Mouse (Mus musculus) cerebellum, adult 9-10 months (tissue): ENCODE data around the gene Ablim1.

Experiments used
- DNase-seq: peaks from one replicate; pipeline ENCODE4 v3.0.0; 2022

Gene Ablim1

DNA sequence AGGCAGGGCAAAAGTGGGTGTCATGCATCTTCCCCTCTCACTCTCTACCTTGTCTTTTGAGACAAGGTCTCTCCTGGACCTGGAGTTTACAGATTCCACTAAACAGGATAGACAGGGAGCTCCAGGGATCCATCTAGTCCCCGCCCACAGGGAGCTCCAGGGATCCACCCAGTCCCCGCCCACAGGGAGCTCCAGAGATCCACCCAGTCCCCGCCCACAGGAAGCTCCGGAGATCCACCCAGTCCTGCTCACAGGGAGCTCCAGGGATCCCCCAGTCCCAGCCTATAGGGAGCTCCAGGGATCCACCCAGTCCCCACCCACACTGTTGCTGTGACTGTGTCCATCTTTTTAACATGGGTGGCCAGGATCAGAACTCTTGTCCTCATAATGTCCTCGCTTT, 16.7 kb downstream of the Ablim1 start:
- no peak for DNase-seq

DNA sequence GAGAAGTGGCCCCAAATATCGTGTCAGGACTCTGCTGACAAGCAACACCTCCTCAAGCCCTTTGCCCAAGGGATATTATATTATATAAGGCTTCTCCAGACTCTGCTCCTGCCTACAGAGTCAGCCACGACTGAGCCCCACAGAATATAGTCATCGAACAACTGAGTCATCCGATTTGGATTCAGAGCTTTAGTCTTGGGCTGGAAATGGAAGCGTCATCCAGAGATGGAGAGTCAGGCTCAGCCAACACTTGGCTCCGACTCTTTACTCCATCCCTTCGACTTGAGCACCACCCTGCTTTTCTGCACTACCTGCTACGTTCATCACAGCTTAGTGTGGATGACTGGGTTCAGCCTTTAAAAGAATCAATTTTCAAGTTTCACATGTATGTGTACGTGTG, 17.3 kb downstream of the Ablim1 start:
- no peak for DNase-seq

GRCm38 (mm10) chr19:57296539-57296938, 18.2 kb downstream of the Ablim1 start:
- DNase-seq: peak; percentile 82

GRCm38 (mm10) chr19:57295521-57295920, 19.2 kb downstream of the Ablim1 start:
- no peak for DNase-seq

DNA sequence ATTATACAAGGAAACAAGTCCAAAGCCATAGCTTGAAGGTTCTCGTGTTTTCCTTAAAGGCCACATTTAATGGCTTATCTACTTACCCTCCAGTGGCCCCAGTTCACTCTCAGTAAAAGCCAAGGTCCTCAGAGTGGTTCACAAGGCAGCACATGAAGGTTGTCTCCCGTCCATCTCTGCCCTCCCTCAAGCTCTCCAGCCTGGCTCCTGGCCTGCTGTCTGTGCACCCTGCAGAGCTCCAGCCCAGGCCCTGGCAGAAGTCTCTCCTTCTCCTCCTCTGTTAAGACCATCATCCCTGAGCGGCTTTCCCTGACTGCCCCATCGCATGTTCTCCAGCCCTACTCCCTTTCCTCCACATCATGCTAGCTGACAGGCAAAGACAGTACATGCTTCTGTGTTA, 20.4 kb downstream of the Ablim1 start:
- DNase-seq: no peak

DNA sequence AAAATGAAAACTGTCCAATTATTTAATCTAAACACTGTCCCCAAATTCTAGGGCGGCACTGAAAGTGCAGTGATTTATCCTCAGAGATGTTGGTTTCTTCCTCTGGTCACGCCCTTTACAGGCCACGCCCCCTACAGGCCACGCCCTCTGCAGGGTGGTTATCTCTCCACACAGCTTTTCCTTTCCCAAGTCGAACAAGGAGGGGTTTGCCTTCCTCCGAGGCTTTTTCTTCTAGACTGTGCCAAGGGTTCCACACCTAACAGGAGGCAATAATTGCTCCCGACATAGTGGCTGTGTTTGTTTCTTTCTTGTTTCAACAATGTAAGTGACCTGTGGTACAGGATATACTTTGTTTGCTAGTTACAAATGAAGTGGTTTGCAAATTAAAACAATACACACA, 21.0 kb downstream of the Ablim1 start:
- no peak for DNase-seq

GRCm38 (mm10) chr19:57283310-57283709, 31.4 kb downstream of the Ablim1 start:
- DNase-seq: no peak

DNA sequence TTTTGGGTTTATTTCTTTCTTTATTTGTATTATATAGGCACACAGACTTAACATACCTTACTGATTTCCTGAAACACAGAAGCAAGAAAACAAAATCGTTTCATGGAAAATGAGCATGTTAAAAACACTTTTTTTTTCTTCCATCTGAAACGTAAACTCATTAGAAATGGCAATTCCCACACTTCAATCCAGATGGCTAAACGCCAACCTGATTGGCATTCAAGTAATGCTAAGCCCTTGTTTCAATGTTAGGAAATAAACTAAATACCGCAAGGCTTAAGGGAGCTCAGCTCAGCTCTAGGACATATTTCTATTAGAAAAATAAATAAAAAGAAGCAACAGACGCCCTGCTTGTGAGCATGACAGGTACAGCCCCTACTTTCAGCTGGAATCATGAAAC, 32.1 kb downstream of the Ablim1 start:
- DNase-seq: no peak

GRCm38 (mm10) chr19:57279666-57280065, 35.1 kb downstream of the Ablim1 start:
- no peak for DNase-seq

DNA sequence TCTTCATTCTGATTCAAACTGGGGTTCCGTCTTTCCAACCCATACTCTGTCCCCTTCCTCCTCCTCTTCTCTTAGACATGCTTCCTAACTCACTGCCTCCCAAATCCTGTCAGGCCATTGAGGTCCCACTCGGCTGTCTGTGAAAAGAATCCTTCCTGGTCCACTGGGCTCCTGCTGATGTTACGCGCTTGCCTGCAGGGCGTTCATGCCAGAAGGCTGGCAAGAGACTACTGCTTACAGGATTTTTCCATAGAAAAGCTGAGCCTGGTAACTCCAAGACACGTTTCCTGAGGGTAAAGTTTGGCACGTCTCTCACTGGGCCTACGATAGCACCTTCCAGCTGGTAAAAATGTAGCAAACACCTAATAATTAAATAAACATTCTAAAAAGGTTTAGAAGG, 36.5 kb downstream of the Ablim1 start:
- DNase-seq: no peak

DNA sequence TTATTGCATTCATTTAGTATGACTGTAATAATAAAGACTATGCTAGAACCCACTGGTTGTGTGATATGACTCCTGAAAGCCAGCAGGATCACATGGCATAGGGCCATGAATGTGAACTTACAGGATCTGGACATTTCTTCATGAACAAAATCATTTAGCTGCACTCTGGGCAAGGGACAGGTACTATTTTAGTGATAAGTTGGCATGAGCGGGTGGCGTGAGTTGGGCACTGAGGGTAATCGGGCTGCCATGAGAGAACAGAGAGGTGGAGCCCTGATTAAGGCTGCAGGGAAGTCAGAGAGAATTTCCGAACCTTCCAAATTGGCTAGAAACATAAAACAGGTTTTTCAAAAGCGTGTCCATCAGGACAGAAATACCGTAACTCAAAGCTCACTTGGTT, 37.7 kb downstream of the Ablim1 start:
- DNase-seq: no peak

GRCm38 (mm10) chr19:57275166-57275953, 39.4 kb downstream of the Ablim1 start:
- no peak for DNase-seq

DNA sequence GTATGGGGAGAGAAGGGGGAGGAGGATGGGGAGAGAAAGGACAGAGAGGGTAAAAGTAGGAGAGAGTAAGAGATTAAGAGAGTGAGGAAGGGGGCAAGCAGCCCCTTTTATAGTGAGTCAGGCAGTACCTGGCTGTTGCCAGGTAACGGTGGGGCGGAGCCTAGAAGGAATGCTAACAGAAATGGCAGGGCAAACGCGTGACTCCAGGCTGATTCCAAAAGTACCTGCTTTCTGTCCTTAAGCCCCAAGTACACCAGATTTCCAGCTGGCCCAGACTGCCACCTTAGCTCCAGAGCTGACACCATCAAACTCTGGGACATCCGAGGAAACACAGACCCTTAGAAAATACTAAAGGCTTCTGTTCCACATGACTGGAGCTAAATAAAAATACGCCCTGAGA, 40.0 kb downstream of the Ablim1 start:
- DNase-seq: no peak

GRCm38 (mm10) chr19:57274286-57274685, 40.4 kb downstream of the Ablim1 start:
- DNase-seq: peak; percentile 70

- DNase-seq: peak; percentile 80
These were observed 41.7 kb downstream of the Ablim1 start for GRCm38 (mm10) chr19:57272824-57273613.

DNA sequence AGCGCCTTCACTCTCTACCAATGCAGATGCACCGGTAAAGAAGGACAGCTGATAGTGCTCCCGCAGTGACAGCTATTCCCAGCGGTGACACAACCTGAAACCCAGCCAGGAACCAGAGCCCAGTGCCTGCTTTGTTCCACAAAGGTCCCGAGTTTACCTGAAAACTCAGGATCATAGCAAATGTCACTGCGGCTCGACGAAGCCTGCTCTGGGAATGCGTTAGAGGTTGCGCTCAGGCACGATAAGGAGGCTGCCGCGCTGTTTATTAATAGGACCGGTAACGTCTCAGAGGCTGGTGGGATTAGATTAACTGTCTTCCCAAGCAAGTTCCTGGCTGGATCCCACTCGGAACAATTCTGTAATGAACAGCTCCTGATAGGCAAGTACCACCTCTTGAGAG, 43.0 kb downstream of the Ablim1 start:
- DNase-seq: no peak

- no peak for DNase-seq
These were observed 44.0 kb downstream of the Ablim1 start for GRCm38 (mm10) chr19:57270711-57271110.

DNA sequence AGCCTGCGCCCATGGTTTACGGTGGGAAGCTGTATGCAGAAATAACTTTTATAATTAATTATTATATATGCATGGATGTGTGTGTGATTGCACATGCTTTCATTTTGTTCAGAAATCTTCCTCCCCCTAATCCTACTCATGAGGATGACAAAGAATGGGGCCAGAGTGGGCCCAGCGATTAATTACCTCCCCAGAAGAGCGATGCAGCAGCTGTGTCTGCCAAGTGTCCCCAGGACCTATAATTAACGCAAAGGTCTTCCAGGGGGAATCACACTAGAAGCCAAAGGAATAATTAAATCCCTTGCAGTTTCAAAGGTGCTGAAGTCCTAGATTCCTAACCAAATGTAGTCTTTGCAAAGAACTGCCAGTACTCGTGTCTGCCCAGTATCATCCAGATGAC, 44.9 kb downstream of the Ablim1 start:
- no peak for DNase-seq

- no peak for DNase-seq
These were observed 47.2 kb downstream of the Ablim1 start for GRCm38 (mm10) chr19:57267531-57267930.

- no peak for DNase-seq
These were observed 48.2 kb downstream of the Ablim1 start for GRCm38 (mm10) chr19:57266374-57267085.

GRCm38 (mm10) chr19:57264296-57264947, 50.3 kb downstream of the Ablim1 start:
- DNase-seq: no peak

DNA sequence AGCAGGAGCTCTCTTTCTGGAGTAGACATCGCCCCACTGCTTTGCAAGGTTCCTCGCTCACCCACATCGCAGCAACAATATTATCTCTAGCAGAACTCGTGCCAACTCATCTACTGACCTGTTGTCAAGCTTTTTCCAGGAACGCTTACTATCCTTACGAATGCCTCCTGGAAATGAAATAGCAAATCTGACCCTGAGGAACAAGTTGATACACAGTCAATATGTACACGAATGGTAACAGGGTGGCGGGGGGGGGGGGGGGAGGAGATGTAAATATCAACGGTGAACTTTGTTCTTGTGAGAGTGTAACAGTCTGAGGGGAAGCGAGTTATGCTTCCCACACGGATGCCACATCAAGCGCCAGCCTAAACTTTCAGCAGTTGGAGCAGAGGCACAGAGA, 56.9 kb downstream of the Ablim1 start:
- no peak for DNase-seq

- no peak for DNase-seq
These were observed 58.1 kb downstream of the Ablim1 start for GRCm38 (mm10) chr19:57256666-57257065.
